Mouse (Mus musculus) right cerebral cortex, adult 18-20 months (tissue): ENCODE results near the gene Stfa2.
"Not testable (repeated sequence)": the region's sequence is repeated elsewhere in the genome, so short reads cannot be mapped to it uniquely, and the experiment has no call there.

Source experiments
- DNase-seq: peaks from one replicate; pipeline ENCODE4 v3.0.0; 2022; ENCODE audit warnings: mixed read lengths

Gene Stfa2

GRCm38 (mm10) chr16:36408357-36408756 is at the start of gene Stfa2:
Gene Stfa2 (minus strand): TSS chr16:36408457.
- DNase-seq: no peak

DNA sequence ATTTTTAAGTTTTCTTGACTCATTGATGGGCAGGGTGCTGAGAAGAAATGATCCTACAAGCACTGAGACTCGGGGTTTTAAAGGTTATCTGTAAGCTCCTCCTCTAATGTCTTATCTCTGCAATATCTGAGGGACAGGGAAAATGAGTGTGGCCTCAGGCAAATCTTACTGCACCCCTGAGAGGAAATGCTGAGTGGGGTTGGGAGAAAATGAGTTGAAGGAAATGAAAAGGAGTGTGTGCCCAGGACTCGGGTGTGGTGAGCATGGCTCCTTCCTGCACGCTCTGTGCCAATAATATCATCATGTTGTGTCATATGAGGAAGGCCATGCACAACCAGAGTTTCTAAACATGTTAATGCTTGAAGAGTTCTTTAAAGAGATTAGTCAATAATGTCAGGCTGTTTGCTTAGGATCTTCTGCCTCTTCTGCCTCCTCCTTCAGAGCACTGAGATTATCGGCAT is 47.1 kb upstream of the Stfa2 start, which contains the start of gene Stfa3:
TSS of gene Stfa3 (minus strand) at position 51 of the 461 bp plus-strand sequence.
- DNase-seq: no peak

DNA sequence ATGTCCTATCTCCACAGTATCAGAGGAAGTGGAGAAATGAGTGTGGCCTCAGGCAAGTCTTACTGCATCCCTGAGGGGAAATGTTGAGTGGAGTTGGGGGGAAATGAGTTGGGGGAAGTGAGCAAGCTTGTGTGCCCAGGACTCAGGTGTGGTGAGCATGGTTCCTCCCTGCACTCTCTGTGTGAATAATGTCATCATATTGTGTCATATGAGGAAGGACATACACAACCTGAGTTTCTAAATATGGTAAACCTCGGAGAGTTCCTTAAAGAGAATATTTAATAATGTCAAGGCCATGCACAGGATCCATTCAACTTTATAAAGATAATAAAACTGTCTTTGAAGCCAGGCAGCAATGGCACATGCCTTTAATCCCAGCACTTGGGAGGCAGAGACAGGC is 12.7 kb upstream of the Stfa2 start:
- not testable (repeated sequence) for DNase-seq

- DNase-seq: no peak
Observed at GRCm38 (mm10) chr16:36389060-36389459, 19.2 kb downstream of the Stfa2 start.

- DNase-seq: not testable (repeated sequence)
Observed at GRCm38 (mm10) chr16:36367648-36368047, 40.6 kb downstream of the Stfa2 start, which contains the start of gene BC100530. Gene BC100530 (minus strand): TSS chr16:36367748.
